12 mouse cellular contexts compared by ENCODE assay signal in genomic region chr11:57030448-57030847, GRCm38 (mm10). TPM values are rescaled to one million over a fixed set of nuclear protein-coding genes. Genes with fewer than 3 reads are reported as not detected.
DNase-seq lines count a peak whose midpoint lies in the region; ATAC-seq and TF ChIP-seq lines count a peak whose summit lies in the region.
"Had no signal": no experiment of that assay in that cellular context is flagged by ENCODE, and none has a peak within 500 bp of the region (broad histone marks: within the 10 kb centered on the region; RNA-seq: fewer than 3 reads in every experiment).

No protein-coding gene starts in this region.

- peak; percentile 81 for DNase-seq in midbrain, postnatal 0 days (ENCODE audit: low spot score)
- DNase-seq in cerebellum, adult 9-10 months: peak; percentile 65
- DNase-seq in layer of hippocampus, adult 9-10 months (ENCODE audit: low spot score): peak; percentile 59
- DNase-seq in right cerebral cortex, postnatal 36 days (ENCODE audit: low spot score in 2 of 2): peak; percentile 60 to 83
- DNase-seq in heart, adult 9 months (ENCODE audit: low spot score in 2 of 2): no peak
- DNase-seq: liver had no signal

- no peaks in the 10 kb centered on the region for H3K4me1 ChIP-seq in midbrain, postnatal 0 days (ENCODE audit: insufficient read depth, low read length)
- H3K4me1 ChIP-seq in midbrain, embryonic 13.5 days (replicated peaks): no peaks in the 10 kb centered on the region
- H3K4me1 ChIP-seq: embryonic facial prominence, embryonic 10.5 days had no signal

- 73% methylated on average over 5 of the region's 5 CpGs for WGBS in midbrain, postnatal 0 days
- 75% methylated on average over 5 of the region's 5 CpGs for WGBS in midbrain, embryonic 13.5 days

- no peak for TF ChIP-seq CTCF in midbrain, postnatal 0 days (IDR thresholded peaks at IDR 0.05)

- H3K36me3 ChIP-seq in midbrain, postnatal 0 days (ENCODE audit: insufficient read depth, low read length): no peaks in the 10 kb centered on the region
- H3K36me3 ChIP-seq in midbrain, embryonic 13.5 days: no peaks in the 10 kb centered on the region
- H3K36me3 ChIP-seq: embryonic facial prominence, embryonic 10.5 days; heart, embryonic 10.5 days had no signal

- no peaks in the 10 kb centered on the region for H3K9me3 ChIP-seq in midbrain, postnatal 0 days (ENCODE audit: low read length)
- no peaks in the 10 kb centered on the region for H3K9me3 ChIP-seq in midbrain, embryonic 13.5 days
- H3K9me3 ChIP-seq: embryonic facial prominence, embryonic 10.5 days; heart, embryonic 10.5 days had no signal

- H3K27me3 ChIP-seq in midbrain, postnatal 0 days (ENCODE audit: insufficient read depth, low read length): no peaks in the 10 kb centered on the region
- no peaks in the 10 kb centered on the region for H3K27me3 ChIP-seq in midbrain, embryonic 13.5 days

- no peak overlapping the region for H3K27ac ChIP-seq in midbrain, postnatal 0 days (ENCODE audit: low read depth, low read length)
- no peak overlapping the region for H3K27ac ChIP-seq in midbrain, embryonic 13.5 days
- H3K27ac ChIP-seq: embryonic facial prominence, embryonic 10.5 days; heart, embryonic 10.5 days; hindbrain, embryonic 14.5 days; kidney, postnatal 0 days had no signal

- no peak overlapping the region for H3K4me2 ChIP-seq in midbrain, postnatal 0 days (ENCODE audit: low read depth, low read length, poor library complexity, severe bottlenecking)
- no peak overlapping the region for H3K4me2 ChIP-seq in midbrain, embryonic 13.5 days (replicated peaks)
- H3K4me2 ChIP-seq: hindbrain, embryonic 14.5 days had no signal

- H3K4me3 ChIP-seq in midbrain, postnatal 0 days (ENCODE audit: low read depth, low read length): no peak overlapping the region
- H3K4me3 ChIP-seq in midbrain, embryonic 13.5 days (replicated peaks): no peak overlapping the region
- H3K4me3 ChIP-seq: embryonic facial prominence, embryonic 10.5 days; heart, embryonic 10.5 days had no signal

- no peak for ATAC-seq in midbrain, postnatal 0 days (ENCODE audit: low FRiP score)
- no peak for ATAC-seq in midbrain, embryonic 13.5 days
- ATAC-seq in erythroblast, adult 5-6 weeks (replicated peaks; ENCODE audit: low FRiP score, poor library complexity, severe bottlenecking): no peak

- H3K9ac ChIP-seq in midbrain, postnatal 0 days (replicated peaks; ENCODE audit: low read length, poor library complexity, severe bottlenecking): no peak overlapping the region
- no peak overlapping the region for H3K9ac ChIP-seq in midbrain, embryonic 13.5 days (replicated peaks)
- H3K9ac ChIP-seq: hindbrain, embryonic 14.5 days had no signal

RNA-seq across cellular contexts. Expression of gene Gria1, which starts 19.3 kb away (rescaled TPM):
- 73.4 and 76.1 TPM in 2 replicates for total RNA-seq in midbrain, postnatal 0 days (2014; rRNA removed)
- 51.9 and 61.8 TPM in 2 replicates for polyA plus RNA-seq in midbrain, postnatal 0 days (2015; fragmentation: Nextera tagmentation; extraction: Ambion mirVana)
- 21.3 and 26.6 TPM in 2 replicates for polyA plus RNA-seq in midbrain, embryonic 13.5 days (2015; fragmentation: Nextera tagmentation; extraction: Ambion mirVana)
- total RNA-seq in erythroblast, adult 5-6 weeks (2015; ENCODE audit: low replicate concordance): not detected in 2 replicates
- not detected in 2 replicates for total RNA-seq in erythroblast, adult 5-6 weeks (2017; ENCODE audit: low replicate concordance)

Comparison
In these comparisons a context has a peak if more than half of its experiments do, and no peak if none do; other contexts are left out.
1. DNase-seq: peak in midbrain, postnatal 0 days (single experiment), cerebellum, adult 9-10 months (single experiment), layer of hippocampus, adult 9-10 months (single experiment) and right cerebral cortex, postnatal 36 days (2 of 2); none in heart, adult 9 months (0 of 2).
2. RNA of gene Gria1, which starts 19.3 kb away (total RNA-seq): 73.4 to 76.1 TPM in midbrain, postnatal 0 days; not detected in erythroblast, adult 5-6 weeks; every median in the first group is over 10 times any median in the second.